Mouse (Mus musculus): ENCODE measurements around the gene Man1b1.
A peak's percentile ranks its signal among the peaks of the same experiment; 100 is the strongest.

GRCm38 (mm10) chr2:25332286-25333160 is at the start of gene Man1b1:
- peak; percentile 88; the same call in 1 of the 2 replicates for TF ChIP-seq POLR2A (IDR thresholded peaks at IDR 0.05; ENCODE audit: insufficient read depth, low read depth, low read length)
- TF ChIP-seq CTCF (IDR thresholded peaks at IDR 0.05) = peak; percentile 59
- TF ChIP-seq EP300 (IDR thresholded peaks at IDR 0.05; ENCODE audit: insufficient read depth, low read depth, low read length) = peak; percentile 95
